Mouse (Mus musculus): ENCODE data around the gene Nploc4. TPM values are rescaled to one million over a fixed set of nuclear protein-coding genes. Genes with fewer than 3 reads are reported as not detected.

Nploc4 gene
- total and polyA plus RNA-seq, 3 experiments, result 40.6 to 115 (median 50.4) TPM

DNA sequence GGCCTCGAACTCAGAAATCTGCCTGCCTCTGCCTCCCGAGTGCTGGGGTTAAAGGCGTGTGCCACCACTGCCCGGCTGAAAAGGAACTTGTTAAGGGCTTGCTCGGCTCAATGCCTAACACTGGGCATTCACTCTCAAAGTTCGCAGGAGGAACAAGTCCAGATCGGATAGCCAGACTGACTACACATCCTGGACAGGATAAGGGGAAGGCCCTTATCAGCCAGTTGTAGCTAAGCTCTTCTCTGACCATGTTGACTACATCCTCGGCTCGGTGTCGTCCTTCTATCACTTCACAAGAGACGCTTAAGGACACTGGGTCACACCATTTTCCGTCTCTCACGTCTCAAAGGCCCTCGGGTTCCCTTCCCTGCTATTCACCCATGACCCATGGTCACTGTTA lies 19.9 kb upstream of the Nploc4 start:
- H3K27ac ChIP-seq (ENCODE audit: insufficient read depth, low read depth), result peak overlapping the region; percentile 2; the same call in 1 of the 2 replicates
- H3K9ac ChIP-seq (ENCODE audit: insufficient read depth, low read depth), result peak overlapping the region; percentile 66
- dilution Hi-C loops (cut with MboI; ENCODE audit: extremely low pct_ligation_motif_present, extremely low pct_unique_long_range_greater_than_20kb, low sequenced_read_pairs) (no loop called here), in situ Hi-C loops (cut with MboI; ENCODE audit: low pct_ligation_motif_present, low pct_unique_long_range_greater_than_20kb, low sequenced_read_pairs) (no loop called here)
- no peaks in the 10 kb centered on the region for H3K27me3 ChIP-seq (replicated peaks)
- H3K4me3 ChIP-seq (replicated peaks in 1 of 3; ENCODE audit: low read depth in 2 of 3, low read length in 2 of 3, poor library complexity in 1 of 3), result peak overlapping the region; percentile 82 to 100 (median 85)
- peaks cover 32 to 54% of the 10 kb centered on the region in 2 experiments for H3K36me3 ChIP-seq (replicated peaks in 1 of 2; ENCODE audit: control insufficient read depth in 1 of 2, insufficient read depth in 1 of 2, low read length in 1 of 2)
- peaks cover 23% of the 10 kb centered on the region for H3K79me2 ChIP-seq (replicated peaks; ENCODE audit: control insufficient read depth, extremely low read depth, insufficient read depth, poor library complexity, severe bottlenecking)
- peaks cover 9 to 26% of the 10 kb centered on the region in 2 experiments for H3K4me1 ChIP-seq (ENCODE audit: control insufficient read depth in 1 of 2, insufficient read depth in 2 of 2)
- DNase-seq (ENCODE audit: extremely low read depth), result no peak
- no peaks in the 10 kb centered on the region for H3K9me3 ChIP-seq (replicated peaks; ENCODE audit: low read length)
- 0 out of 2 replicates have a peak, but pooled peaks have one; percentile 31 for TF ChIP-seq MAX (IDR thresholded peaks at IDR 0.05; ENCODE audit: low read length)
- TF ChIP-seq PAX5 (IDR thresholded peaks at IDR 0.05; ENCODE audit: low read length), result no peak
- H3K4me2 ChIP-seq (ENCODE audit: insufficient read depth, low read depth, poor library complexity, severe bottlenecking), result peak overlapping the region; percentile 55

- in situ Hi-C loops (cut with MboI; ENCODE audit: low pct_ligation_motif_present, low pct_unique_long_range_greater_than_20kb, low sequenced_read_pairs), result no loop called here
- no peak for TF ChIP-seq MAX (IDR thresholded peaks at IDR 0.05; ENCODE audit: low read length)
- TF ChIP-seq MEF2A (IDR thresholded peaks at IDR 0.05; ENCODE audit: borderline replicate concordance, low read depth, low read length), result no peak
- no peak for TF ChIP-seq SIN3A (IDR thresholded peaks at IDR 0.05; ENCODE audit: low read length)
- TF ChIP-seq MYC (IDR thresholded peaks at IDR 0.05; ENCODE audit: low read depth, low read length), result no peak
- no peak for TF ChIP-seq IRF4 (IDR thresholded peaks at IDR 0.05; ENCODE audit: low read depth, low read length)
- no peak for TF ChIP-seq KAT2A (IDR thresholded peaks at IDR 0.05; ENCODE audit: insufficient replicate concordance, low read length)
- TF ChIP-seq PAX5 (IDR thresholded peaks at IDR 0.05; ENCODE audit: low read length), result no peak
- no peak for TF ChIP-seq ZC3H11A (IDR thresholded peaks at IDR 0.05; ENCODE audit: low read depth, low read length)
- no peak for TF ChIP-seq JUN (IDR thresholded peaks at IDR 0.05; ENCODE audit: insufficient read depth, low read depth, low read length)
- TF ChIP-seq ZMIZ1 (IDR thresholded peaks at IDR 0.05; ENCODE audit: low read depth, low read length), result no peak
- TF ChIP-seq RCOR1 (conservative IDR thresholded peaks at IDR 0.05; ENCODE audit: low read depth, low read length), result no peak
- TF ChIP-seq JUND (conservative IDR thresholded peaks at IDR 0.05; ENCODE audit: low read depth, low read length), result no peak
- TF ChIP-seq CHD2 (IDR thresholded peaks at IDR 0.05; ENCODE audit: low read length), result no peak
- TF ChIP-seq CHD1 (IDR thresholded peaks at IDR 0.05; ENCODE audit: low read depth, low read length), result no peak
- no peak for TF ChIP-seq NELFE (IDR thresholded peaks at IDR 0.05; ENCODE audit: low read depth, low read length)
- no peak for TF ChIP-seq USF2 (conservative IDR thresholded peaks at IDR 0.05; ENCODE audit: low read depth, low read length)
- TF ChIP-seq MXI1 (IDR thresholded peaks at IDR 0.05; ENCODE audit: low read depth, low read length), result no peak
- no peak for DNase-seq (ENCODE audit: extremely low read depth)
- H3K4me3 ChIP-seq (replicated peaks in 1 of 3; ENCODE audit: low read depth in 2 of 3, low read length in 2 of 3, poor library complexity in 1 of 3), result no peak overlapping the region
- no peak overlapping the region for H3K9ac ChIP-seq (ENCODE audit: insufficient read depth, low read depth)
- peaks cover 23% of the 10 kb centered on the region for H3K79me2 ChIP-seq (replicated peaks; ENCODE audit: control insufficient read depth, extremely low read depth, insufficient read depth, poor library complexity, severe bottlenecking)
- H3K4me2 ChIP-seq (ENCODE audit: insufficient read depth, low read depth, poor library complexity, severe bottlenecking), result no peak overlapping the region
- H3K4me1 ChIP-seq (ENCODE audit: control insufficient read depth in 1 of 2, insufficient read depth in 2 of 2), result peaks cover 9 to 26% of the 10 kb centered on the region in 2 experiments
- H3K9me3 ChIP-seq (replicated peaks; ENCODE audit: low read length), result no peaks in the 10 kb centered on the region
- no peaks in the 10 kb centered on the region for H3K27me3 ChIP-seq (replicated peaks)
- H3K27ac ChIP-seq (ENCODE audit: insufficient read depth, low read depth), result no peak overlapping the region
- H3K36me3 ChIP-seq (replicated peaks in 1 of 2; ENCODE audit: control insufficient read depth in 1 of 2, insufficient read depth in 1 of 2, low read length in 1 of 2), result peaks cover 13 to 37% of the 10 kb centered on the region in 2 experiments
- dilution Hi-C loops (cut with MboI; ENCODE audit: extremely low pct_ligation_motif_present, extremely low pct_unique_long_range_greater_than_20kb, low sequenced_read_pairs), result no loop called here
These were observed 17.9 kb upstream of the Nploc4 start for GRCm38 (mm10) chr11:120455413-120455812.

Measured in CH12.LX (cell line).